Mouse (Mus musculus): ENCODE data around the gene Gid8. TPM values are rescaled to one million over a fixed set of nuclear protein-coding genes. Genes with fewer than 3 reads are reported as not detected.

The Gid8 gene
- polyA plus RNA-seq, 1 experiment from 2014 or later = 53.3 TPM

DNA sequence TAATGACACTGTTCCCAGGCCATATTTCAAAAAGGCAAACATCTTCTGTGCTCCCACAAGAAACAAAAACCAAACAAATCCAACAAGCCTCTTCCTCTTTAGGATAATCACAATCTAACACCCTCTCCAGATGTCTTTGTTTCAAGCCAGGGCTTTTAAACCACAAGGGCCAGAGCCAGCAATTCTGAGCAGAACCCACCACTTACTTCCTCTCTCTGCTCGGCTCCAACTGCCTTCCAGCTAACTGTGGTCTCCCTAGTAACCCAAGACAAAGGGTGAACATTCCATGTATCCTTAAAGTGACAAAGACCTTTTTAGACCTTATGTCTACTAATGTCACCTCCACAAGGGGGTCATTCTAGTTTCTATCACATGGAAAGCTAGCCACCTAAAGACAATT is 17.3 kb upstream of the Gid8 start:
- Histone ChIP-seq H3K4me2 (ENCODE audit: low read depth, low read length) (0 out of 2 replicates have a peak overlapping the region, but pooled peaks have one; percentile 3), H3K4me1 (ENCODE audit: control insufficient read depth, insufficient read depth, low read length) (peaks cover 9% of the 10 kb centered on the region), H3K4me3 (ENCODE audit: low read depth, low read length) (no peak overlapping the region), H3K9me3 (ENCODE audit: control insufficient read depth, low read length) (no peaks in the 10 kb centered on the region), H3K27ac (ENCODE audit: low read depth, low read length) (no peak overlapping the region), H3K27me3 (ENCODE audit: control insufficient read depth, insufficient read depth, low read length) (no peaks in the 10 kb centered on the region), H3K9ac (replicated peaks; ENCODE audit: low read depth, low read length) (no peak overlapping the region), H3K36me3 (ENCODE audit: control insufficient read depth, insufficient read depth, low read length) (peaks cover 20% of the 10 kb centered on the region)
- 0% methylated on average over 1 of the region's 1 CpGs for WGBS
- ATAC-seq (ENCODE audit: low read depth) = peak; percentile 68; the same call in 1 of the 2 replicates

DNA sequence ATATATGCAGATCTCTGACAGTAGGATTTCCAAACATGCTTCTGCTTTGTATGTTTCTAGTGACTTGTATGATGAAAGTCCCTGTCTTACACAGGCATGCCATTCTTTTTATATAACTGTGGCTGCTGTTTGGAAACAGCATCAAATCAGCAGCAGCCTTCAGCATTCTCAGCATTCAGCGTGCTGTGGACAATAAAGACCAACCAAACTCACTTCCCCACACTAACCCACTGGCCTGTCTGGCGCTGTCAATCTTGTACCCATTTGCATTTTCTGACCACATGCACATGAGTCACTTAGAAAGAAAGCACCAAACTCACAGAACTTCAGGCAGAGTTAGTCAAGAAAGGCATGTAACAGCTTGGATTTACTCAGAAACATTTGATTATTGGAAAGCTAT is 14.7 kb upstream of the Gid8 start:
- no peak overlapping the region for H3K4me3 ChIP-seq (ENCODE audit: low read depth, low read length)
- 71% methylated on average over 2 of the region's 2 CpGs for WGBS
- H3K9ac ChIP-seq (replicated peaks; ENCODE audit: low read depth, low read length) = no peak overlapping the region
- no peaks in the 10 kb centered on the region for H3K9me3 ChIP-seq (ENCODE audit: control insufficient read depth, low read length)
- H3K27ac ChIP-seq (ENCODE audit: low read depth, low read length) = no peak overlapping the region
- H3K4me1 ChIP-seq (ENCODE audit: control insufficient read depth, insufficient read depth, low read length) = peaks cover 21% of the 10 kb centered on the region
- H3K27me3 ChIP-seq (ENCODE audit: control insufficient read depth, insufficient read depth, low read length) = no peaks in the 10 kb centered on the region
- no peaks in the 10 kb centered on the region for H3K36me3 ChIP-seq (ENCODE audit: control insufficient read depth, insufficient read depth, low read length)
- H3K4me2 ChIP-seq (ENCODE audit: low read depth, low read length) = no peak overlapping the region
- ATAC-seq (ENCODE audit: low read depth) = no peak

DNA sequence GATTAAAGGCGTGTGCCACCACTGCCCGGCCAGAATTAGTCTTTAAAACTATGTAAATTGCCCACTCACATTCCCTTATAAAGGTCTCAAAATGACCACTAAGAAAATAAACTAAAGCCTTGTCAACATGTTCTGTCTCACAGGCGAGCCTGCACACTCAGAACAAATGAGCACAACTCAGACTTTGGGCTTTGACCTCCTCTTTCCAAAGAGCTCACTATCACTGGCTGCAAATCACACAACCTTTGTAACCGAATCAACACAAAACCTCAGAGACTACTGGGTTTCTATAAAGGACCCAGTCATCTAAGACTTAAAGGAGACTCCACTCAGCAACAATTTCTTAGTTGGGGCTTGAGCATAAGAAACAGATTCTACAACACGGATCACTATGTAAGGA is 9.5 kb upstream of the Gid8 start:
- Histone ChIP-seq H3K4me3 (ENCODE audit: low read depth, low read length) (peak overlapping the region; percentile 94), H3K4me1 (ENCODE audit: control insufficient read depth, insufficient read depth, low read length) (peaks cover 31% of the 10 kb centered on the region), H3K4me2 (ENCODE audit: low read depth, low read length) (peak overlapping the region; percentile 96), H3K9ac (replicated peaks; ENCODE audit: low read depth, low read length) (peak overlapping the region; percentile 97), H3K27me3 (ENCODE audit: control insufficient read depth, insufficient read depth, low read length) (no peaks in the 10 kb centered on the region; the same call in 1 of the 2 replicates), H3K36me3 (ENCODE audit: control insufficient read depth, insufficient read depth, low read length) (no peaks in the 10 kb centered on the region), H3K9me3 (ENCODE audit: control insufficient read depth, low read length) (no peaks in the 10 kb centered on the region), H3K27ac (ENCODE audit: low read depth, low read length) (no peak overlapping the region)
- no peak for ATAC-seq (ENCODE audit: low read depth)
- 77% methylated on average over 5 of the region's 5 CpGs for WGBS

DNA sequence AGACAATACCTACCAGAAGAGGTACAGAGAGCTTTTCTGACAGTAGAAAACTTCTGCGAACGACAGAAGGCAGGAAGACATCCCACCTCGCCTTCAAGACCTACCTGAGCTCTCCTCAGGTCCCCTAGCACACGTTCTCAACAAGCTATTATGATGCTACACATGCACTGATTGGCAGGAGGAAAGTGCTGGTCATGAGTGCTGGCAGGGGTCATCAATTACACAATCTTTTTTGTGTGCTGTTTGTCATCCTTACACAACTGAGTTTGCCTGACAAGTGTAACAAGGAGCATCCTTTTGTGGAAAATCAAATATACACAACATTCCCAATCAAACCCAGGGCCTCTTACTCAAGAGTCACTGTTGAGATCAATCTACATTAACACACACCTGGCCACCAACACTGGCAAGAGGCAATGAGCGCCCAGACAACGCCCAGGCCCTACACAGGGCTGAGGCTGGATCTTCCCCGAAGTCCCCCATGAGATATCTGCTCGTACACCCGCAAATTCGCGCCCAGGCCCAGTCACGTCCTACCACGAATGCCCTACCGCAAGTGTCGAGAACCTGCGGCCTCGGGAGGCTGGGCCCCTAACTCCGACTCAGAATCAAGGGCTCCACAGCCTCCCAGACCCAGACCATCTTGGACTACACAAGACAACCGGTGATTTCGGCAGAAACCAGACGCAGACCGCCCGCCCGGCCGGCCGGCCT is 8.7 kb upstream of the Gid8 start:
- peak; percentile 22 for ATAC-seq (ENCODE audit: low read depth)

DNA sequence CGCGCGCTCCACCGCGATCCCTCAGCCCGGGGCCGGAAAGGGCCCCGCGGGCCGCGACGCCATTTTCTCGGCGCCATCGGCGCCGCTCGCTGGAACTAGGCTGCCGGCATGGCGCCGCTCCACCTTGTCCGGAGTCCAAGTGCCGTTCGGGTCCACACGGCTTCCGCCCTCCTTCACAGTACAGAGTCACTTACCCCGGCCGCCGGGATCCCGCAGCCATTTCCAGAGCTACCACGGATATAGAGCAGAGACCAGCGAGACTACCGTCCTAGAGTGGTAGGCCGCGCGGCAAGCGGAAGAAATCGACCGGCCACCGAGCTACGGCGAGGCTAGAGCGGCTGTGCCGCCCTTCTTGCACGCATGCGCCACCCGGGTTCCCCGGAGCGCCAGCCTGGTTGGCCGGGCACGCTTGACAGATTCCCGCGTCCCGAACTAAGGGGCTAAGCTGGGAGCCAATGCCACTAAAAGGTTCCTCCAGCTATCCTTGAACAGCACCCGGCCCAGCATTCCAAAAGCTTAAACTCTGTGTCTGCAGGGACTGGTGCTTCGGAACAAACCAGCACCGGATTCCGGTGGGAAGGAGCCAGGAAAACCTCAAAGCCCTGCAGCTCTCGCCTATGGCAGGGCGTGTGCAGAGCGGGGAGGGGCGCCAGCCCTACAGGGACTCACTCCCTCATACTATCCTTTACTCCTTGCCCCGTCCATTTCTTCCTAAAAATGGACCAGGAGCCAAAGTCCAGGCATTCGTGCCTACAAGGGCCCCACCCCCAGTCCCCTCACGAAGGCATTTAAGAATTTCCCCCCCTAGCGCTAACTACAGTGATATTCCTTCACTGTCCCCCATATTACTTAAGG is 7.9 kb upstream of the Gid8 start:
- Histone ChIP-seq H3K36me3 (ENCODE audit: control insufficient read depth, insufficient read depth, low read length) (no peaks in the 10 kb centered on the region), H3K9me3 (ENCODE audit: control insufficient read depth, low read length) (no peaks in the 10 kb centered on the region), H3K9ac (replicated peaks; ENCODE audit: low read depth, low read length) (peak overlapping the region; percentile 97), H3K27me3 (ENCODE audit: control insufficient read depth, insufficient read depth, low read length) (no peaks in the 10 kb centered on the region; the same call in 1 of the 2 replicates), H3K27ac (ENCODE audit: low read depth, low read length) (peak overlapping the region; percentile 91), H3K4me1 (ENCODE audit: control insufficient read depth, insufficient read depth, low read length) (peaks cover 28% of the 10 kb centered on the region), H3K4me3 (ENCODE audit: low read depth, low read length) (peak overlapping the region; percentile 94), H3K4me2 (ENCODE audit: low read depth, low read length) (peak overlapping the region; percentile 96)
- WGBS = under 1% methylated on average over 66 of the region's 66 CpGs
- peak; percentile 96 for ATAC-seq (ENCODE audit: low read depth)

More for the DNA sequence above, 8.7 kb upstream of the Gid8 start:
- Histone ChIP-seq H3K9me3 (ENCODE audit: control insufficient read depth, low read length) (no peaks in the 10 kb centered on the region), H3K4me1 (ENCODE audit: control insufficient read depth, insufficient read depth, low read length) (peaks cover 28% of the 10 kb centered on the region), H3K27me3 (ENCODE audit: control insufficient read depth, insufficient read depth, low read length) (no peaks in the 10 kb centered on the region; the same call in 1 of the 2 replicates), H3K4me2 (ENCODE audit: low read depth, low read length) (peak overlapping the region; percentile 96), H3K27ac (ENCODE audit: low read depth, low read length) (peak overlapping the region; percentile 91), H3K4me3 (ENCODE audit: low read depth, low read length) (peak overlapping the region; percentile 94), H3K9ac (replicated peaks; ENCODE audit: low read depth, low read length) (peak overlapping the region; percentile 97), H3K36me3 (ENCODE audit: control insufficient read depth, insufficient read depth, low read length) (no peaks in the 10 kb centered on the region)
- WGBS = 6% methylated on average over 26 of the region's 26 CpGs

DNA sequence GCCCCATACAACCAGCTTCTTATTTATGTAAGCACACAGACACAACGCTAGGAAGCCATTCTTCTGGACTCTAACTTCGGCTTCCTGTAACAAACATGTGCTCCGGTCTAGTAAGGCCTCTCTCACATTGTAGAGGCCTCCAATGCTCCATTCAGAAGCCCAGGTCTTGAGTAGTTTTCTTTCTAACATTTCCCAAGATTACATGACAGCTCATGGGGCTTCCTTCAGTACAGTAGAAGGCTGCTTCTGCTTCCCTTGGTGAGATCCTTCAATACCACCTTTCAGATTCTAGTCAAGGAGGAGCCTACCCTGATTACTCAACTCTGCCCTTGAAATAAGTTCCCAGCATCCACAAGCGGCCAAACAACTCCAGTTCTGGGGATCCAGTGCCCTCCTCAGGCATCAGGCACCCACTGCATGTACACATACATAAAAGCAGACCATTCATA is 7.2 kb upstream of the Gid8 start:
- peak overlapping the region; percentile 91 for H3K27ac ChIP-seq (ENCODE audit: low read depth, low read length)
- WGBS = 38% methylated on average over 4 of the region's 4 CpGs
- H3K4me2 ChIP-seq (ENCODE audit: low read depth, low read length) = peak overlapping the region; percentile 88
- H3K9me3 ChIP-seq (ENCODE audit: control insufficient read depth, low read length) = no peaks in the 10 kb centered on the region
- H3K27me3 ChIP-seq (ENCODE audit: control insufficient read depth, insufficient read depth, low read length) = no peaks in the 10 kb centered on the region; the same call in 1 of the 2 replicates
- peaks cover 28% of the 10 kb centered on the region for H3K4me1 ChIP-seq (ENCODE audit: control insufficient read depth, insufficient read depth, low read length)
- no peak for ATAC-seq (ENCODE audit: low read depth)
- no peaks in the 10 kb centered on the region for H3K36me3 ChIP-seq (ENCODE audit: control insufficient read depth, insufficient read depth, low read length)
- H3K9ac ChIP-seq (replicated peaks; ENCODE audit: low read depth, low read length) = peak overlapping the region; percentile 97
- peak overlapping the region; percentile 94 for H3K4me3 ChIP-seq (ENCODE audit: low read depth, low read length)

DNA sequence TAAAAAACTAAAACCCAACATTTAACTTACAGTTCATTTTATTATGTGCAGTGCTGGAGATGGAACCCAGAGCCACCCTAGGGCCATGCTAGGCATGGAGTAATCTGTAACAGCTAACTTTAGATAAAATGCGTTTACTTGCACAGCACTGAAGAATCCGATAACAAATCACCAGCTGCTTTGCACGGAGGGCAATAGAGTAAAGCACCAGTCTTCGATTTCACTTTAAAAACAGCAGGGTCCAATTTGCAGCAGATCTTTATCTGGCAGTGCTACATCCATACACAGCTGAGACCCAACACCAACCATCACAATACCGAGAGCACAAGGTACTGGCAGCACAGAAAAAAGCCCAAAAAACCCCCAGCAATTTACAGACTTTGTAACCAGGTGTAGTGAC is 6.7 kb upstream of the Gid8 start:
- Histone ChIP-seq H3K4me1 (ENCODE audit: control insufficient read depth, insufficient read depth, low read length) (peaks cover 28% of the 10 kb centered on the region), H3K36me3 (ENCODE audit: control insufficient read depth, insufficient read depth, low read length) (no peaks in the 10 kb centered on the region), H3K9ac (replicated peaks; ENCODE audit: low read depth, low read length) (no peak overlapping the region), H3K27ac (ENCODE audit: low read depth, low read length) (no peak overlapping the region), H3K4me2 (ENCODE audit: low read depth, low read length) (no peak overlapping the region), H3K9me3 (ENCODE audit: control insufficient read depth, low read length) (no peaks in the 10 kb centered on the region), H3K27me3 (ENCODE audit: control insufficient read depth, insufficient read depth, low read length) (no peaks in the 10 kb centered on the region; the same call in 1 of the 2 replicates), H3K4me3 (ENCODE audit: low read depth, low read length) (no peak overlapping the region)
- WGBS = 82% methylated on average over 5 of the region's 5 CpGs
- no peak for ATAC-seq (ENCODE audit: low read depth)

DNA sequence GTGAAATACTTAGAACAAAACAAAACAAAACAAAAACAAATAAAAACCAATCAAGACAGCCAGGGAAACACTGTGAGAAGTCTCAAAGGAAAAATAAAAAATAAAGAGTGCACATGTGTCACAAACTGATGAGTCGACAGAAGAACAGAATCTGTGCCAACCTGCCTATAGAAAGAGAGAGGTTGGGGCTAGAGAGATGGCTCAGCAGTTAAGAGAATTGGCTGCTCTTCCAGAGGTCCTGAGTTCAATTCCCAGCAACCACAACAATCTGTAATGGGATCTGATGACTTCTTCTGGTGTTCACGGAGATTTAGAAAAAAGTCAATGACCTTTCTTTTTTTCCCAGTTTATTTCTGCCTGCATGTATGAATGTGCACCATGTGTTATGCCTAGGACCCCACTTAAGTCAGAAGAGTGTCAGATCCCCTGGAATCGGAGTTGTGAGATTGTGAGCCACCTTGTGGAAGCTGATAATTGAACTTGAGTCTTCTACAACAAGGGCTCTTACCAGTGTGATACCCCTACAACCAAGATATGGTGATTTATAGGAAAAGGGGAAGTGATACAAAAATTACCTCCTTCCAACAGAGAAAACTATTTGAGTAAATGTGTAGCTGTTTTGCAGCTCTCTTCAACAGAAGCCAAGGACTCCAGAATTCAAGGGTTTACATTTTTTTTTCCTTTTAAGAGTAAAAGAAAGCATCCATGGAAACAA is 6.1 kb upstream of the Gid8 start:
- Histone ChIP-seq H3K4me3 (ENCODE audit: low read depth, low read length) (no peak overlapping the region), H3K4me1 (ENCODE audit: control insufficient read depth, insufficient read depth, low read length) (peaks cover 33% of the 10 kb centered on the region), H3K27ac (ENCODE audit: low read depth, low read length) (no peak overlapping the region), H3K36me3 (ENCODE audit: control insufficient read depth, insufficient read depth, low read length) (no peaks in the 10 kb centered on the region), H3K9me3 (ENCODE audit: control insufficient read depth, low read length) (no peaks in the 10 kb centered on the region), H3K9ac (replicated peaks; ENCODE audit: low read depth, low read length) (no peak overlapping the region), H3K4me2 (ENCODE audit: low read depth, low read length) (no peak overlapping the region), H3K27me3 (ENCODE audit: control insufficient read depth, insufficient read depth, low read length) (no peaks in the 10 kb centered on the region; the same call in 1 of the 2 replicates)
- no peak for ATAC-seq (ENCODE audit: low read depth)
- WGBS = 77% methylated on average over 3 of the region's 3 CpGs

Measured in neural tube, embryonic 14.5 days (tissue).